Mouse (Mus musculus): Measurements from ENCODE around the gene Eml4. TPM values are rescaled to one million over a fixed set of nuclear protein-coding genes. Genes with fewer than 3 reads are reported as not detected.

The Eml4 gene
- polyA plus RNA-seq, 1 experiment: 2.7 TPM

DNA sequence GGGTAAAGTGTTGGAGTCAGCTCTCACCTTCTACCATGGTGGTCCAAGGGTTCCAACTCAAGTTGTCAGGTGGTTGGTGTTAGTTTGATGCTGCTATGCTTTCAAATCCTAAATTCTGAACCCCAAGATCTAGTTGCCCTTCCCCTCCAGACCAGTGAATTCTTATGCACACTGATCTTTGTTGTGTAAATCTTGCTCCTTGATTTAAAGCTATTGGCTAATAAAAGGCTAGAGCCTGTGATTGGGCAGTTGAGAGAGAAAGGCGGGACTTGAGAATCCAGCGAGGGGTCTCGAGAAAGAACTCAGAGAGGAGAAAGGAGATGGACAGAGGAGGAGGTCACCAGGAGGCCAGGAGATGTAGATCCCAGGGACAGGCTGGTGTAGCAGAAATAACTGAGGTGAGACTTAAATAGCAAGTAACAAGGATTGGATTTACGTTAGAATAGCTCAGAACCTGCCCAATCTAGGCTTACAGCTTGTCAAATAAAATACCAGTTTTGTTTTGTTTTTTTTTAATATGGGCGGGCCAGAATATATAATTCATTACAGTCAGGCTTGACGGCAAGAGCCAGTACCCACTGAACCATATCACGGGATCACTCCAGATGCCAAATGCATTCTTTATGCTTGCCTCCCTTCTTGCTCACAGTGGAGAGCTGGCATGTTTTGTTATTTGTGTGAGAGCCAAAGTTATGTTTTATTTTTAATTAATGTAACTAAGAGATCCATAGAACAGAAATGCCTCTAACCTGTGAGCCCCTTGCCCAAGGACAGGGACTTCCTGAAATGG lies 172.1 kb downstream of the Eml4 start:
- Histone ChIP-seq H3K4me3 (ENCODE audit: insufficient read depth, low read depth, low read length) (no peak overlapping the region), H3K27ac (replicated peaks; ENCODE audit: low read depth, low read length) (no peak overlapping the region), H3K4me1 (ENCODE audit: control insufficient read depth, insufficient read depth, insufficient read length, low read length) (peaks cover 3% of the 10 kb centered on the region; the same call in 1 of the 2 replicates)

- H3K4me1 ChIP-seq (ENCODE audit: control insufficient read depth, insufficient read depth, insufficient read length, low read length): peaks cover 3% of the 10 kb centered on the region; the same call in 1 of the 2 replicates
- H3K27ac ChIP-seq (replicated peaks; ENCODE audit: low read depth, low read length): no peak overlapping the region
- no peak overlapping the region for H3K4me3 ChIP-seq (ENCODE audit: insufficient read depth, low read depth, low read length)
Measured at GRCm38 (mm10) chr17:83524753-83525152, 174.0 kb downstream of the Eml4 start.

DNA sequence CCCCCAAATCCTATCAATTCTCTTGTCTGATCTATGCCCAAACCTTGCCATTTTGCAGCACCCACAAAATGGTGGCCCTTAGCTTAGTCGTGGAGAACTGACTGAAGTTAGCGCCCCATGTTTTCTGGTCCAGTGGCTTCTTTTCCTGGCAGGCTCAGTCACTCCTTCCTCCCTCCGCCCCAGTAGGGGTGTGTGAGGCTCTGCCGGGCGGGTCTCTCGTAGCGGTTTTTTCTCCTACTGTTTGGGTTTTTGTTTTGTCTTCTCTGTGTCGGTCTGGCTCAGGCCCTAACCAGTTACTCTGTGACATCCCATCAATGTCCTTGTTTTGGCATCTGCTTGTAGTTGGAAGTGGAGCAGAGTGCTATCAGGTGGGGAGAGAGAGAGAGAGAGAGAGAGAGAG lies 174.9 kb downstream of the Eml4 start:
- Histone ChIP-seq H3K4me3 (ENCODE audit: insufficient read depth, low read depth, low read length) (no peak overlapping the region), H3K27ac (replicated peaks; ENCODE audit: low read depth, low read length) (no peak overlapping the region)

GRCm38 (mm10) chr17:83526091-83526561 lies 175.4 kb downstream of the Eml4 start:
- H3K4me3 ChIP-seq (ENCODE audit: insufficient read depth, low read depth, low read length): no peak overlapping the region
- peaks cover 3% of the 10 kb centered on the region; the same call in 1 of the 2 replicates for H3K4me1 ChIP-seq (ENCODE audit: control insufficient read depth, insufficient read depth, insufficient read length, low read length)
- no peak overlapping the region for H3K27ac ChIP-seq (replicated peaks; ENCODE audit: low read depth, low read length)

More for the DNA sequence above, 174.9 kb downstream of the Eml4 start:
- peaks cover 3% of the 10 kb centered on the region; the same call in 1 of the 2 replicates for H3K4me1 ChIP-seq (ENCODE audit: control insufficient read depth, insufficient read depth, insufficient read length, low read length)

DNA sequence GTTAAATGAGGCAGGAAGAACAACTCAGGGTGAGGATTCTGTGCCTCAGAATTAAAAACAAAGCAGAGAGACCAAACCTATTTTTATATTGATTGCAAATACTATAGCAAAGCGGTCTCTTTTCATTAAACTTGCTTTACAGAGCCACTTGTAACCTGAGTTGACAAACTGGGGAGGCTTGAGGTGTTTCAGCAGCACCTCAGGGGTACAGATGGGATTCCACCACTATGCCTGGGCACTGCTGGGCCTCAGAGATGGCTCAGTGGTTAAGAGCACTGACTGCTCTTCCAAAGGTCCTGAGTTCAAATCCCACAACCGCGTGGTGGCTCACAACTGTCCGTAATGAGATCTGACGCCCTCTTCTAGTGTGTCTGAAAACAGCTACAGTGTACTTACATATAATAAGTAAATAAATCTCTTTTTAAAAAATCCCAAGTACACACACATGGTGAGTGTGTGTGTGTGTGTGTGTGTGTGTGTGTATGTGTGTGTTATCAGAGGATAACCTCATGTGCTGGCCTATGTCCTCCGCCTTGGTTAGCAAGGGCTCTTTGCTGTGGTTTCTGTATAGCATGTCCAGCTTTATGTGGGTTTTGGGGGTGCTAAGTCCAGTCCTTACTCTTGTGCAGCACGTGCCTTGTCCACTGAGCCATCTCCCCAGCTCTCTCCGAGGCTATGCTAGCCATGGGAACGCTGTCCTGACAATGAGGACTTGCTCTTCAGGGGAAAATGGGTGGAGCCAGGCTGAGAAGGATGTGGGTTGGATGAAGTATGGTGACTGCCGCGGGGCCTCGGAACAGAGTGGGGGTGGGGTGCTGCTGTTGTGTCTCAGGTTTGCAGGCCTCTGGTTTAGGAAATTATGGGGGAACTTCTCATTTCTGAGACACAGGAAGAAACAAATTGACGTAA lies 176.1 kb downstream of the Eml4 start:
- Histone ChIP-seq H3K4me3 (ENCODE audit: insufficient read depth, low read depth, low read length) (peak overlapping the region; percentile 38; the same call in 1 of the 2 replicates), H3K27ac (replicated peaks; ENCODE audit: low read depth, low read length) (no peak overlapping the region), H3K4me1 (ENCODE audit: control insufficient read depth, insufficient read depth, insufficient read length, low read length) (peaks cover 3% of the 10 kb centered on the region; the same call in 1 of the 2 replicates)

GRCm38 (mm10) chr17:83527651-83528381 lies 177.1 kb downstream of the Eml4 start:
- no peak overlapping the region for H3K27ac ChIP-seq (replicated peaks; ENCODE audit: low read depth, low read length)
- H3K4me3 ChIP-seq (ENCODE audit: insufficient read depth, low read depth, low read length): peak overlapping the region; percentile 38
- H3K4me1 ChIP-seq (ENCODE audit: control insufficient read depth, insufficient read depth, insufficient read length, low read length): peaks cover 3% of the 10 kb centered on the region; the same call in 1 of the 2 replicates

Other genes starting within 250 kb of the Eml4 start
- gene Pkdcc, start 135.6 kb upstream of the Eml4 start, polyA plus RNA-seq (2012; ENCODE audit: insufficient read depth, insufficient read length, missing spikeins): 7.3 and 7.4 TPM in 2 replicates
- 354 and 380 TPM in 2 replicates for gene Cox7a2l, start 166.4 kb downstream of the Eml4 start, polyA plus RNA-seq (2012; ENCODE audit: insufficient read depth, insufficient read length, missing spikeins)

Measured in brown adipose tissue, adult 24 weeks (tissue).